Mouse (Mus musculus) embryonic fibroblast, embryonic 13.5 days (primary cell): ENCODE data around the gene Eif4h.

Source experiments
- CTCF ChIP-seq: IDR thresholded peaks from 2 replicates; pipeline ENCODE4 v1.5.1; 2011; ENCODE audit warnings: mild to moderate bottlenecking, control low read depth, low read length, moderate library complexity, borderline replicate concordance; ENCODE audit not compliant: insufficient read depth
- POLR2A ChIP-seq: IDR thresholded peaks from 2 replicates; pipeline ENCODE4 v1.6.1; 2011; ENCODE audit warnings: low read depth, mild to moderate bottlenecking, control low read depth, low read length, moderate library complexity

DNA sequence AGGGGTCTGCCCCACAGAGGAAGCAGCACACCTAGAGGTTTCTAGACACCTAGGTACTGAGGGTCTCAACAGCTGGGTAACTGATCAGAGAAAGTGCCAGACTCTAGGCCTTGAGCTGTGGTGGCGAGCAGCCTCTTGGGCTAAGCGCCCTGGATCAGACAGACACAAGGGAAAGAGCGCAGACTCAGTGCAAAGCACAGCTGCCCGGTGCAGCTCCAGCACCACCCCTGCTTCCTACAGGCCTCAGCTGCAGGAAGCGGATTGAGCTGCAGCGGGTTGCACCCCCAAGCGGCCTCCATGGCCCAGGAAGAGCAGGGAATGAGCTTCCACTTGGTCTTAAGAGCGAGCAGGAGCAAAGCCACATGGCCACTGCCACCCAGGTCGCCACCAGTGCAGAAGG, 18.8 kb downstream of the Eif4h start:
- TF ChIP-seq POLR2A: no peak
- TF ChIP-seq CTCF: no peak
